Mouse (Mus musculus) cerebellum, postnatal 4 days (tissue): ENCODE measurements at regions not wholly inside any gene's neighbourhood (a gene's known extent, or its start where the extent isn't known, plus 50 kb on each side); places are given as distances from the start of the nearest gene placed in this dataset.
A peak's percentile ranks its signal among the peaks of the same experiment; 100 is the strongest.
"Not testable (repeated sequence)": the region's sequence is repeated elsewhere in the genome, so short reads cannot be mapped to it uniquely, and the experiment has no call there.

ENCODE experiments used
- DNase-seq, 2 experiments: peaks; one replicate each; pipeline ENCODE4 v3.0.0; 2022; ENCODE audit warnings: low spot score in 2 of 2, mixed read lengths in 1 of 2

GRCm38 (mm10) chr9:33007456-33008063 is 371.5 kb downstream of the Ets1 start:
- no peak for DNase-seq

DNA sequence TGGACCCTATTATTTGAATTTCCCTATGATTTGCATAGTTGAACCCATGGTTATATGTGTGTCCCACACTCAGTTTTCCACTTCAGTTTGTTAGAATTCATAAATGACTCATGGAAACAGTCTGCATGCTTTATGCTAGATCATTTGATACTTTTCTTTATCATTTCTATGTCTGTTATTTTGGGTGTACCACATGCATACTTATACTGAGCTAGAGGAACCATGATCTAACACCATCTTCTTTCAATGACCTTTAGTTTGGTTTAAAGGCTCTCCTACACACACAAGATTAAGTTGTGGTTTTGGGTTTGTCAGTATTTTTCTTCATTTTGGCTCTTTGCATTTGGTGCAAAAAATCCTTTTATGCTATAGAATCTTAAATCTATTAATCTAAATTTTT is 375.2 kb downstream of the Ets1 start:
- no peak for DNase-seq

- DNase-seq = no peak
Measured at GRCm38 (mm10) chr9:33035401-33035800, 399.4 kb downstream of the Ets1 start.

DNA sequence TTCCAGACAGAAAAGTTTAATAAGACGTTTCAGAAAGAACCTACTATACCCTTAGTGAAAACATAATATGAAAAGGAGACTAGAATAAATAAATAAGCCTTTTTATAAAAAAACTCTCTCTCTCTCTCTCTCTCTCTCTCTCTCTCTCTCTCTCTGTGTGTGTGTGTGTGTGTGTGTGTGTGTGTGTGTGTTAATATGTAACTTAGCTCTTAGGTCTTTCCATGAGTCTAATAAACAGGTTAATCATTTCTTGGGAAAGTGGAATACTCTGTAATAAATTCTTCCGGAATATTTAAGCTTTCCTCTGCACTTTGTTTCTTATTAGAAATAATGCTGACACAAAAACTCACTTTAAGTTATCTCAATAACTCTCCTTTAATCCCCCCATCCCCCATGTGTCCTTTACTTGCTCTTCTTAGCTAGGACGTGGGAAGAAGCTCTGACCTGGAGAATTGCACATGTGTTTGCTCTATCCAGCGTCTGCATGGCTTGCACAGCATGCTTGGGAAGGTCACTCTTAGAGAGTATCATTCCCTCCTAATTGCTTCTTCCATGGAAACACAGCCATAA is 403.3 kb downstream of the Ets1 start:
- no peak for DNase-seq

DNA sequence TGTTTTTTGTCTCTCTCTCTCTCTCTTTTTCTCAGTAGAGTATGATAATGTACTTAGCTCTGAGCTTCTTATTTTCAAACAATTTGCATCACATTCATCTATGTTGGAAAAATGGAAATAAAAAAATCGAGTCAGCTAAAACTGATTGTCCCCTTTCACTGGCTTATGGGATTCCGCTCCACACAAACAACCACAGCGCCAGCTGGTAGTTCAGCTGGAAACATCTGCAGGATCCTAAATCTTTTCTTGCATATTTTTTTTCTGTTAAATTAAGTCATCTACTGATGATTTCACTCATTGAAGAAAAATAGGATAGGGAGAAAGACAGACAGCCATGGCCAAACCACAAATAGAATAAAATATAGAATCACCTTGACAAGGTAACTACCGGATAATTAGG is 414.8 kb downstream of the Ets1 start:
- DNase-seq = no peak

GRCm38 (mm10) chr9:33060636-33061264 is 424.7 kb downstream of the Ets1 start:
- DNase-seq = no peak

GRCm38 (mm10) chr9:33062476-33062875 is 426.5 kb downstream of the Ets1 start:
- peak in 1 of 2 experiments; percentile 8 for DNase-seq

DNA sequence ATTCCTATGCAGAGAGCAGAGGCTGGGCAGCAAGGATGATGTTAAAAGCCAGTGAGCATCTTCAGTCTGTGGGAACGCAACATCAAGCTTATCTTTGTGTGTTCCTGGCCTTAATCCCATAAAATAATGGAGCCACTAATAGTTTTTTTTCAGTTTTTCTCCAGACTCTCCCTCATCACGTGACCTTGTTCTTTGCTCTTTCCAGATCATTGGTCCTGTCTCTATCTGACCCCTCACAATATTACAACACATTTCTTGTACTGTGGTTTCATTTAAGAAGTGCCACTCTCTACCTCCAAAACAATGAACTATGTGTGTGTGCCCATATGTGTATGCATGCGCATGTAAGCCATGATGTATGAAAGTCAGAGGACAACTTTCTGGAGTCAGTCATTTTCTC is 429.3 kb downstream of the Ets1 start:
- DNase-seq = no peak

DNA sequence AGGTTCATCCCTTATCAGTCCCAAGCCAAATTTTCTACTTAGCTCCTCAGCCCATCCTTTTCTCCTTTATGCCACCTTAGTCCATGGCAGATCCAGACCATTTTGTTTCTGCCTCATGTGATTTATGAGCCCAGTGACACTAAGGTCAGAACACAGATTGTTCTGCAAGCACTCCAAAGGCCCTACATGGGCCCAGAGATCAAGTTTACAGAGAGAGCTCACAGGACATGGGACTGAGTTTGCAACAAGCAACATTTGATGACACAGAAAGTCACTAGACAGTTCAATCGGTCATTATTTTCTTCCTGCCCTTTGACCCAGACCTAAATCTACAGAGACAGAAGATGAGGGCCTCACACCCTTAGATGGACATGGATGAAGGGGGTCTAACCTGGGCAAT is 431.5 kb downstream of the Ets1 start:
- DNase-seq = no peak

DNA sequence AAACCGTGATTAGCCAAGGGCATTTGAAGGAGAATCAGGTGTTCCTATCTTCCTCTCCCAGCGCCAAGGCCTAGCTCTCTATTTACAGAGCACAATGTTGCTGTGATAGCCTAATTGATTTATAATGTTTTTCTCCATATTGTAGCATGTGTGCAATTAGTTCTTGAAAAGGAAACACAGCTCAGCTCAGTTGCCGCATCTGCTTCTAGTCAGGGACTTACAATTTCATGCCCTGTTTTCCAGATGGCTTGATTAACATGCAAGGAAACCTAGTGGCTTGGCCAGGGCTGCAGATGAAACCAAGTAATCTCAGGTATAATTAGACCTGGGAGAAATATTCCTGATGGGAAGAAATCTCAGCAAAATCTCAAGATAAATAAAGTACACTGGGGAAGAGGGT is 434.1 kb downstream of the Ets1 start:
- DNase-seq = no peak

- DNase-seq = no peak
Measured at GRCm38 (mm10) chr9:33080271-33080670, 444.2 kb downstream of the Ets1 start.

DNA sequence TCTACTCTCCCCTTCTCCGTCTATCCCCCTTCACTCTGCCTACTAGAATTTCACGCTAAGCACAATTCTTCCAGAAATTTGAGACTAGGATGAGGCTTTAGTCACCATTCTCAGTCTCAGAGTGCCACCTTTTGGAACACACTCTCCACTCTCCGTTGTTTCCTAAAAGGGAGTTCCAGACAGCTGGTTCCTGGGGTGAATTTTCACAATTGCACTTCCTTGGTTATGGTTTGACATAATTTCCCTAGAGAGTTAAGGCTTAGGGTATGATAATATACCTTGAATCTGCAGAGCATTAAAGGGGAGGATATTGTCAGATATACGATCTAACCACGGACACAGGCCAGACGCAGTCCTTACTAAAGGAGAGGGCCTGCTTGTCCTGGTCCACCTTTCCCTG is 444.8 kb downstream of the Ets1 start:
- peak in 1 of 2 experiments; percentile 4 for DNase-seq

GRCm38 (mm10) chr9:33089977-33090376 is 454.0 kb downstream of the Ets1 start:
- no peak for DNase-seq

DNA sequence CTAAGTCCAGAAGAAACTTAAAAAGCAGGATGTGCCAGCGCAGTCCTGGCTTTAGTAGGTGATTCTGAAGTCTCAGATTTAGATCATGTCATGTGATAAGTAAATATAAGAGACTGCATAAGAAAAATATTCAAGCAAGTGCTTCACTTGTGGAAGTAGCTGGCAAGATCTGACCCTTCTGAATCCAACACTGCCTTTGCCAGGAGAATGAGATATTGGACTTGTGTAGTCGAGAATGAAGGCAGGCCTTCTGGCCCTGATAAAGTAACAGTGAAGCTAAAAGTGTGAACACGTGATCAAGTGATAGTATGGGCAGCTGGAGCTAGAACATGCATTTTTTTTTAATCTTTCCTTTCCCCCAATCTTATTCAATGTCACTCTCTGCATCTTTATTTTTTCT is 455.6 kb downstream of the Ets1 start:
- no peak for DNase-seq

DNA sequence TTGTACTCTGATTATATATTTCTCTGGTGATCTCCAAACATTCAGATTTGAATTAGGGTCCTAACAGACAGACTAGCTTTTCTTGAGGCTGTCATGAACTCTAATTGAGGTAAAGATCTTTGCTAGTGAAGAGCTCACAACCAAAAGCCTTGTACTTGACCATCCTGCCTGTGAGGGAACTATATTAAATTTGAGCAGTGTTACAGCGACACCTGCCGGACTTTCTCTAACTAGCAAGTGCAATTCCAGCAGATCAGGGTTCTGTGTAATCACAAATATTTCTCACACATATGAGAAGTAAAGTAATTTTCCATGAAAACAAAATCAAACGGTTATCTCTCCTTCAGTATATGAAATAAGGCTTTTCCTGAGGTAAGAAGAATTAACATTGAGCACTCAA is 459.6 kb downstream of the Ets1 start:
- peak; percentile 49 to 73 for DNase-seq

GRCm38 (mm10) chr9:33101206-33101605 is 465.2 kb downstream of the Ets1 start:
- no peak for DNase-seq

GRCm38 (mm10) chr9:33104623-33105074 is 468.6 kb downstream of the Ets1 start:
- no peak for DNase-seq

DNA sequence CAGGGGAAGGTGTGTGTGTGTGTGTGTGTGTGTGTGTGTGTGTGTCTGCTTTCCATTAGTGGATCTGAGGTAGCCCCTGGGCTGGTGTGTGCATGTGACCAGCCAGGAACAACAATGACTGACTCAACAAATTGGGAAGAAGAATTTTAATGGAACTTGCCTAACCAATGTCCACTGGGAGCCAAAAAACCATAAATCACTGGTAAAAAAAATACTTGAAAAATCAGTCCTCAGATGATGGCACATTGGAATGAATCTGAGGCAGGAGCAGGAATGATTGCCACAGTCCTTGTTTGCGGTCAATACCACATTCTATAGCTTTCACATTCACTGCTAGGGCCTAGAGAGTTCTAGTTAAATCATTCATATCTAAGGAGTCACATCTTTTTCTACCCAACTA is 487.8 kb downstream of the Ets1 start:
- no peak for DNase-seq

DNA sequence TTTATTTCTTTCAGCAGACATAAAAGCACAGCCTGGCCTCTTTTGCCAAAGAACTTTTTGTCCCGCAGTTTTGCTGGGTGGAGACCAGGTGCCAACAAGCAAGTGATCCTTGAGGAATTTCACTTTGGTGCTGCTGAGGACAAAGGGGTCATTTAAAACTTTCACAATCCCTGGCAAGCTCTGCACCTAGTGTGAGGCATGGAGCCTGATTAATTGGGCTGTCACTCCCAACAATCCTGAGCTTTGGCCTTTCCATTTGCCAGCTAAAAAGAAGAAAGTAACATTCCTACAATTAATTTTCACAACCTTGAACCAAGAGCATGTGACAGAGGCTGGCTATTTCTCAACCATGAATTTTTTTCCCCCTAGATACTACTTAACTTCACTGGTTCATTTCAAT is 516.2 kb downstream of the Ets1 start:
- DNase-seq = no peak

DNA sequence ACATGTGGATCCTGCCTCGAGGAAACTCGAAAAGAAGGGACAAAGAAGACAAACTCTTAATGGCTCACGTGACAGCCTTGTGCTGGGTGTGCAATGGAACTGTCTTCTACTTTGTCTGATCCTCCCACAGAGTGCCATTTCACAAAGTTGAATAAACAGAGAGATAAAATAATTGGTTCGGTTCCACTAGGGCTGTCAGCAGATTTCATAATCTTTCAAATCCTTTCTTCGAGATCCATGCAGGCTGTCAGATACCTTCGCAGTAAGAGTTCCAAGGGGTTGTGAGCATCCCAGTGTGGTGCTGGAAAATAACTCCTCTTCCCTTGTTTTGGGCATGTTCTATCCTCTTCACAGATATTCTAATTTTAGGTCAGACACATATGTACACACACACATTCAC is 532.1 kb downstream of the Ets1 start:
- no peak for DNase-seq

DNA sequence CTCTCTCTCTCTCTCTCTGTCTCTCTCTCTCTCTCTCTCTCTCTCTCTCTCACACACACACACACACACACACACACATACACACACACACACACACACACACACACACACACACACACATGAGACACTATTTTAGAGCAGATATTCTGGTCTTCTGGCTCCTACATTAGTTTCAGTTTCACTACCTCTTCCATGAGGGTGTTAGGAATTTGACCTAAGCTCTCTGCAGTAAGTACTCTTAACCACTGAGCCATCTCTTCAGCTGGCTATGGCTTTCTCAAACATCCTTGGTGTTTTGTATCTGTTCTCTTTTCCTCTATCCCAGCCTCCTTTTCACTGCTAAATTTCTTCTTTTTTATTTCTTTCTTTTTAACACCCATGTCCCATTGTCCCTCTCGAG is 533.1 kb downstream of the Ets1 start:
- not testable (repeated sequence) for DNase-seq

- DNase-seq = peak in 1 of 2 experiments; percentile 10
Measured at GRCm38 (mm10) chr9:33180066-33180465, 544.0 kb downstream of the Ets1 start.

GRCm38 (mm10) chr9:33187187-33187586 is 551.2 kb downstream of the Ets1 start:
- no peak for DNase-seq
